Mouse (Mus musculus) limb, embryonic 14.5 days (tissue): Measurements from ENCODE around the gene Sox11. TPM values are rescaled to one million over a fixed set of nuclear protein-coding genes. Genes with fewer than 3 reads are reported as not detected.

Experiments
- ATAC-seq: fragments of 200-750 bp; cut with Nextera tagmentation; 2 replicates; pipeline ENCODE4 v1.8.0; 2017; ENCODE audit warnings: low read depth, moderate number of reproducible peaks, moderate TSS enrichment; ENCODE audit not compliant: low FRiP score
- DNase-seq: peaks from one replicate; pipeline ENCODE4 v3.0.0-alpha.2; 2015; ENCODE audit warnings: low spot score
- H3K27ac ChIP-seq: fragments of 300-500 bp; sonication (generic); replicated peaks from 2 replicates; pipeline ENCODE4 v1.5.1; 2014; ENCODE audit warnings: low read depth, mild to moderate bottlenecking, low read length, moderate library complexity, mixed read lengths
- H3K27me3 ChIP-seq: fragments of 300-500 bp; sonication (generic); 2 replicates; pipeline ENCODE4 v1.6.1; 2014; ENCODE audit warnings: low read length, mixed read lengths; ENCODE audit not compliant: control insufficient read depth, insufficient read depth
- H3K36me3 ChIP-seq: fragments of 300-500 bp; sonication (generic); 2 replicates; pipeline ENCODE4 v1.6.1; 2014; ENCODE audit warnings: mild to moderate bottlenecking, low read length, moderate library complexity, mixed read lengths; ENCODE audit not compliant: control insufficient read depth, insufficient read depth
- H3K4me1 ChIP-seq: fragments of 300-500 bp; sonication (generic); 2 replicates; pipeline ENCODE4 v1.6.1; 2014; ENCODE audit warnings: antibody characterized with exemption, low read length, mixed read lengths; ENCODE audit not compliant: control insufficient read depth, insufficient read depth
- H3K4me2 ChIP-seq: fragments of 300-500 bp; sonication (generic); replicated peaks from 2 replicates; pipeline ENCODE4 v1.6.1; 2014; ENCODE audit warnings: low read depth, mild to moderate bottlenecking, low read length, moderate library complexity; ENCODE audit not compliant: severe bottlenecking
- H3K4me3 ChIP-seq: fragments of 300-500 bp; sonication (generic); replicated peaks from 2 replicates; pipeline ENCODE4 v1.5.1; 2014; ENCODE audit warnings: low read length
- H3K9ac ChIP-seq: fragments of 300-500 bp; sonication (generic); 2 replicates; pipeline ENCODE4 v1.6.1; 2014; ENCODE audit warnings: mild to moderate bottlenecking, low read depth, low read length, moderate library complexity; ENCODE audit not compliant: severe bottlenecking
- H3K9me3 ChIP-seq: fragments of 300-500 bp; sonication (generic); 2 replicates; pipeline ENCODE4 v1.6.1; 2016; ENCODE audit warnings: low read length; ENCODE audit not compliant: control insufficient read depth
- POLR2A ChIP-seq: fragments of 200-500 bp; IDR thresholded peaks from 2 replicates; pipeline ENCODE4 v1.8.0; 2012; ENCODE audit warnings: inconsistent platforms, mild to moderate bottlenecking, moderate library complexity, borderline replicate concordance; ENCODE audit not compliant: insufficient read depth, insufficient read length; ENCODE audit errors: extremely low read depth
- WGBS: fragments of 180-500 bp; shearing (Covaris S2); extraction: QIAGEN DNeasy Blood & Tissue Kit; methylation state at CpG from one replicate; pipeline ENCODE4 v1.1.7; 2014; 5-methylcytosine and 5-hydroxymethylcytosine counted together
- polyA plus RNA-seq, 2 experiments: library from polyadenylated mRNA; depleted of rRNA in 1 of 2; stranded (reverse) in 1 of 2; unstranded in 1 of 2; fragments of >200 nt; fragmentation: Nextera tagmentation in 1 of 2; extraction: Ambion mirVana in 1 of 2; gene quantifications; 2 replicates each; pipeline versions ENCODE4 v1.2.1 to v1.2.3; 2012 to 2014

Sox11 gene
- polyA plus RNA-seq, 2 experiments: 35.1 to 102 TPM

GRCm38 (mm10) chr12:27343606-27344410, 1.4 kb upstream of the Sox11 start:
- no peaks in the 10 kb centered on the region for H3K9me3 ChIP-seq
- peaks cover 6% of the 10 kb centered on the region; the same call in 1 of the 2 replicates for H3K4me1 ChIP-seq
- TF ChIP-seq POLR2A: no peak
- peak overlapping the region; percentile 68 for H3K9ac ChIP-seq
- H3K27ac ChIP-seq: peak overlapping the region; percentile 98
- ATAC-seq (no peak), DNase-seq (peak; percentile 36)
- H3K4me2 ChIP-seq: peak overlapping the region; percentile 73
- 5% methylated on average over 17 of the region's 17 CpGs for WGBS
- no peaks in the 10 kb centered on the region for H3K27me3 ChIP-seq
- H3K4me3 ChIP-seq: peak overlapping the region; percentile 94
- peaks cover 9% of the 10 kb centered on the region for H3K36me3 ChIP-seq

- WGBS: under 1% methylated on average over 54 of the region's 83 CpGs
- H3K27me3 ChIP-seq: no peaks in the 10 kb centered on the region
- ATAC-seq: peak; percentile 92
- TF ChIP-seq POLR2A: peak; percentile 74; the same call in 1 of the 2 replicates
- H3K36me3 ChIP-seq: peaks cover 11% of the 10 kb centered on the region
- H3K27ac ChIP-seq: peak overlapping the region; percentile 98
- H3K4me1 ChIP-seq: peaks cover 6% of the 10 kb centered on the region; the same call in 1 of the 2 replicates
- H3K4me2 ChIP-seq: peak overlapping the region; percentile 73
- H3K9ac ChIP-seq: peak overlapping the region; percentile 98
- peak overlapping the region; percentile 94 for H3K4me3 ChIP-seq
- DNase-seq: peak; percentile 98
- H3K9me3 ChIP-seq: no peaks in the 10 kb centered on the region
Observed at GRCm38 (mm10) chr12:27342691-27343605, 574 bp upstream of the Sox11 start.

GRCm38 (mm10) chr12:27341130-27341870, 1.1 kb downstream of the Sox11 start:
- Histone ChIP-seq H3K27ac (peak overlapping the region; percentile 98), H3K9me3 (no peaks in the 10 kb centered on the region), H3K4me1 (peaks cover 2% of the 10 kb centered on the region; the same call in 1 of the 2 replicates), H3K27me3 (no peaks in the 10 kb centered on the region), H3K4me2 (peak overlapping the region; percentile 73), H3K9ac (peak overlapping the region; percentile 98), H3K36me3 (peaks cover 11% of the 10 kb centered on the region), H3K4me3 (peak overlapping the region; percentile 94)
- WGBS: 1% methylated on average over 53 of the region's 80 CpGs
- ATAC-seq: no peak
- peak; percentile 23; the same call in 1 of the 2 replicates for TF ChIP-seq POLR2A
- peak; percentile 38 for DNase-seq

DNA sequence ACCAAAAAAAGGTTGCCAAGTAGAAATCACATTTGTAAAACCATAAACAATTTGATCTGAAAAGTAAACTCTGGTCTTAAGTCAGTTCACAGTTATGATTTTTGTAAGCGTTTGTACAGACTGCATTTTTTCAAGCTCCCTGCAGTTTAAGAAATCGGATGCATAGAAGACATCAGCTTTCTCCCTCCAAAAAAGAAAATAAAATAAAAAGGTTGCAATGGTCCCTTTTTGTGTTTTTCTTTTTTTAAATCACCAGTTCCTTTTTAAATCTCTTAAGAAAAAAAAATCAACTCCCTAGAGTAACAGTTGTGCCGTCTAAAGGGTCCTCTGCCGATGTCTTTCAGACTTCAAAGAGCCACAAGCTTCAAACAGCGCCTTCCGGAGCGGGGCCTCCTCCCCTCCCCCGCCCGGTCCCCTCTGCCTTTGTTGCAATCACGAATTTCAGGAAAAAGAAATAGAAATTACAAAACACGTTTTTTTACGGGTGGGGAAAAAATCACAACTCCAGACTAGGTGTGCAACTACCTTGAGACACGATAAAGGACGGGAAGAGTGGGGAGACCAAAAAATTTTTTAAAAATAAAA, 1.8 kb downstream of the Sox11 start:
- Histone ChIP-seq H3K4me3 (peak overlapping the region; percentile 94), H3K27me3 (no peaks in the 10 kb centered on the region), H3K4me1 (peaks cover 4% of the 10 kb centered on the region), H3K9me3 (no peaks in the 10 kb centered on the region), H3K9ac (peak overlapping the region; percentile 98), H3K36me3 (peaks cover 11% of the 10 kb centered on the region), H3K4me2 (peak overlapping the region; percentile 73), H3K27ac (peak overlapping the region; percentile 98)
- TF ChIP-seq POLR2A: no peak
- no peak for ATAC-seq
- peak; percentile 75 for DNase-seq
- WGBS: under 1% methylated on average over 14 of the region's 14 CpGs
